Mouse (Mus musculus): ENCODE measurements at regions not wholly inside any gene's neighbourhood (a gene's known extent, or its start where the extent isn't known, plus 50 kb on each side); places are given as distances from the start of the nearest gene placed in this dataset.

- TF ChIP-seq CTCF (IDR thresholded peaks at IDR 0.05; ENCODE audit: low read depth) = no peak
- TF ChIP-seq EP300 (IDR thresholded peaks at IDR 0.05; ENCODE audit: low read depth) = no peak
These were observed 524.5 kb downstream of the Tox3 start for GRCm38 (mm10) chr8:89823631-89824030.
